Mouse (Mus musculus) liver, embryonic 13.5 days (tissue): ENCODE results near the gene Rln3. TPM values are rescaled to one million over a fixed set of nuclear protein-coding genes. Genes with fewer than 3 reads are reported as not detected.

Source experiments
- ATAC-seq: fragments of 200-750 bp; cut with Nextera tagmentation; 2 replicates; pipeline ENCODE4 v1.8.0; 2017; ENCODE audit warnings: low read depth, mild to moderate bottlenecking, moderate number of reproducible peaks, moderate library complexity
- DNase-seq: peaks from one replicate; pipeline ENCODE4 v3.0.0; 2022
- H3K27ac ChIP-seq: fragments of 300-500 bp; sonication (generic); 2 replicates; pipeline ENCODE4 v1.5.1; 2015; ENCODE audit warnings: moderate library complexity, mild to moderate bottlenecking, inconsistent platforms
- H3K27me3 ChIP-seq: fragments of 300-500 bp; sonication (generic); 2 replicates; pipeline ENCODE4 v1.6.1; 2015; ENCODE audit warnings: mild to moderate bottlenecking, inconsistent platforms
- H3K36me3 ChIP-seq: fragments of 300-500 bp; sonication (generic); 2 replicates; pipeline ENCODE4 v1.6.1; 2015; ENCODE audit warnings: mild to moderate bottlenecking, inconsistent platforms
- H3K4me1 ChIP-seq: fragments of 300-500 bp; sonication (generic); replicated peaks from 2 replicates; pipeline ENCODE4 v1.6.1; 2015; ENCODE audit warnings: inconsistent platforms
- H3K4me2 ChIP-seq: fragments of 300-500 bp; sonication (generic); 2 replicates; pipeline ENCODE4 v1.6.1; 2015; ENCODE audit warnings: inconsistent platforms, mild to moderate bottlenecking, moderate library complexity
- H3K4me3 ChIP-seq: fragments of 300-500 bp; sonication (generic); replicated peaks from 2 replicates; pipeline ENCODE4 v1.5.1; 2015; ENCODE audit warnings: mild to moderate bottlenecking, inconsistent platforms
- H3K9ac ChIP-seq: fragments of 300-500 bp; sonication (generic); 2 replicates; pipeline ENCODE4 v1.6.1; 2015; ENCODE audit warnings: mild to moderate bottlenecking, inconsistent platforms
- H3K9me3 ChIP-seq: fragments of 300-500 bp; sonication (generic); replicated peaks from 2 replicates; pipeline ENCODE4 v1.6.1; 2016; ENCODE audit warnings: inconsistent platforms
- WGBS: fragments of 180-500 bp; shearing (Covaris S2); methylation state at CpG from one replicate; pipeline ENCODE4 v1.1.7; 2015; ENCODE audit not compliant: insufficient replicate concordance; 5-methylcytosine and 5-hydroxymethylcytosine counted together
- polyA plus RNA-seq: library from polyadenylated mRNA; unstranded; fragments of >200 nt; fragmentation: Nextera tagmentation; extraction: Ambion mirVana; gene quantifications from 2 replicates; pipeline ENCODE4 v1.2.1, GENCODE M21; 2015

Rln3 gene
- polyA plus RNA-seq, 1 experiment from 2014 or later: not detected

DNA sequence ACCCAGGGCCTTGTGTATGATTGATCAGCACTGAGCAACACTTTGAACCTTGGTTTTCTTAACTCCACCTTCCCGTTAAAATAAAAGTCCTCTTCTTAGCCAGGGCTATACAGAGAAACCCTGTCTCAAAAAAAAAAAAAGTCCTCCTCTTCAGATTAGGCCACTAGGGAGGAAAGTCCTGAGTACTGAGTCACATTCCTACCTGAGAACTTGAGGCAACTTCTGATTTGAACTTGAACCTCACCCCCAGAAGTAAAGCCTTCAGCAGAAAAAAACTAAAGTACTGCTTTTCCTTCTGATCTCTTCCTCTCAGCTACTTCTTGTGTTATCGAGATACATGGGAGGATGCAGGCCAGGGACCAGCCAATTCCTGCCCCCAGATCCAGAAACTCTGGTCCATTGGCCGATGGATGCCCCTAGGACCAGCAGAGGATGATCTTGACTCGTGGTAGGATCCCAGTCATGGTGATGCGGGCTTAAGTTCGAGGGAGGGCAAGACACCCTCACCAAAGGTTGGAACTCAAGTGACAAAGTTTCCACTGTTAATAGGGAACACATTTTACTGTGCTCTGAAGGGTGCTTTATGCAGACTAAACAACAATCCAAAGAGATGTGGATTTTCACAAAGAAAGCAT is 41.1 kb downstream of the Rln3 start:
- Histone ChIP-seq H3K4me1 (peaks cover 56% of the 10 kb centered on the region), H3K4me3 (peak overlapping the region; percentile 65; the same call in 1 of the 2 replicates)

DNA sequence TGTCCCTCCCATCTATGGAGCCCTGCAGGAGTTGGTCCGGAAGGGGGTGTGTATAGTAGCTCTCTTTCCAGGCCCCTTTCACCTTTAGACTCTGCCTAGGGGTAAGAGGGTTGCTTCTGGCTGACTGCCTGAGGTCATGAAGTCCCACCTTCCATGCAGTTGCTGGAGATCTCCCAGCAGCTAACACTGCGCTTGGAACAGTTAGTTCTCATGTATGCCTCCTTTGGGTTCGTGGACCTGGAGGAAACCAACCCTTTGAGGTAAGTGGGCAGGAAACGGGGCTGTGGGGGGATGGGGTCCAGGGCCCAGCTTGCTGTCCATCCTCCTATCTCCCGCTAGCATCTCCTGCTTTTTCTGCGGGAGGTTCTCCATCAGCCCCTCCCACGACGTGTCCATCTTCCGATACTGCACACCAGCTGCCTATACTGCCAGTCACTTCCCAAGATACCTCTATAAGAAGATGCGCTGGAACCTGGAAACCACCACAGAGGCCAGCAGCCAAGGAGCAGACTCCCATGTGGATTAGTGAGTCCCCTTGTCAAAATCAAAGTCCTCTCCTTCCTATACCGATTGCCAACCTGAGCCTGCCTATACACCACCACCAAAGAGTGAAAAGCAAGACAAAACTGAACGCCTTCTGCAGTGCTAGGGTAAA is 41.7 kb downstream of the Rln3 start:
- WGBS: 68% methylated on average over 12 of the region's 12 CpGs
- H3K4me2 ChIP-seq: no peak overlapping the region

More for the DNA sequence above, 41.1 kb downstream of the Rln3 start:
- Histone ChIP-seq H3K27ac (peak overlapping the region; percentile 84), H3K4me2 (peak overlapping the region; percentile 88), H3K27me3 (0 out of 2 replicates have a peak, but pooled peaks cover 3% of the 10 kb centered on the region), H3K36me3 (peaks cover 45% of the 10 kb centered on the region), H3K9ac (peak overlapping the region; percentile 76; the same call in 1 of the 2 replicates), H3K9me3 (no peaks in the 10 kb centered on the region)
- DNase-seq (no peak), ATAC-seq (no peak)
- WGBS: 73% methylated on average over 6 of the region's 6 CpGs

DNA sequence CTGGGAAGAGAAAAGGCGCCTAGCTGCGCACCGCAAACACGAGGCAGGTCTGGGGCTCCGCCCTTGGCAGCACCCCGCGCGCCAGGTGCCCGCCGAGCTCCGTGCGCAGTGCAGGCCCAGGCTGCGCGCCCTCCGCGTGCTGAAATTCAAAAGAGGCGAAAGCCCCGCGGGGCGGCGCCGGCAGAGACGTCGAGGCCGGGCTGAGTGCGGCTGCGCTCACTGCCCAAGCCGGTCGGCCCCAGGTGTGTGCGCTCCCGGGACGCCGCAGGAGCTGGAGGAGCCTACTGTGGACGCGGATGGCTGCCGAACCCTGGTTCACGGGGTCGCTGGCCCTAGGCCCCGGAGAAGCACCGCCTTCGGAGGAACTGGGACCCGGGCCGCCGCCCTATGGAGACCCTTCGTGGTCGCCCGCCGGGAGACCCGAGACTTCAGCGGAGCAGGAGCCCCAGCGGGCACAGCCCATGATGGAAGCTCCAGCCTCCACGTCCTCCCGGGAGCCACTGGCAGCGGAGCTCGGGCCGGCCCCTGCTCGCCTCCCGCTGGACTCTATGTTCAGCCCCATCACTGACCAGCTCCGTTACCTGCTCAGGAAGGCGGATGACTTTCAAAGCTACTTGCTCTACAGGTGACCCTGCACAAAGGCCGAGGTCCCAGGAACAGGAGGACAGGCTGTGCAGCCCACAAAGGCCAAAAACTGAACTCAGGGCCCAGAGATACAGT is 43.4 kb downstream of the Rln3 start, which contains the start of gene 1700067K01Rik:
Gene 1700067K01Rik, plus strand, starts transcription at position 222 of the 720 bp plus-strand sequence.
- DNase-seq: no peak
- Histone ChIP-seq H3K4me1 (peaks cover 63% of the 10 kb centered on the region), H3K4me3 (no peak within 1 kb of the TSS), H3K9me3 (no peaks in the 10 kb centered on the region), H3K27me3 (no peaks in the 10 kb centered on the region), H3K4me2 (peak within 1 kb of the TSS; percentile 10; the same call in 1 of the 2 replicates), H3K9ac (no peak within 1 kb of the TSS), H3K27ac (no peak within 1 kb of the TSS), H3K36me3 (peaks cover 46% of the 10 kb centered on the region)
- ATAC-seq: no peak
- 80% methylated on average over 61 of the region's 61 CpGs for WGBS

More for the DNA sequence above, 41.7 kb downstream of the Rln3 start:
- no peaks in the 10 kb centered on the region for H3K27me3 ChIP-seq
- H3K36me3 ChIP-seq: peaks cover 46% of the 10 kb centered on the region
- peaks cover 61% of the 10 kb centered on the region for H3K4me1 ChIP-seq
- H3K27ac ChIP-seq: no peak overlapping the region
- H3K9ac ChIP-seq: no peak overlapping the region
- no peak for DNase-seq
- no peaks in the 10 kb centered on the region for H3K9me3 ChIP-seq
- no peak for ATAC-seq
- H3K4me3 ChIP-seq: no peak overlapping the region

DNA sequence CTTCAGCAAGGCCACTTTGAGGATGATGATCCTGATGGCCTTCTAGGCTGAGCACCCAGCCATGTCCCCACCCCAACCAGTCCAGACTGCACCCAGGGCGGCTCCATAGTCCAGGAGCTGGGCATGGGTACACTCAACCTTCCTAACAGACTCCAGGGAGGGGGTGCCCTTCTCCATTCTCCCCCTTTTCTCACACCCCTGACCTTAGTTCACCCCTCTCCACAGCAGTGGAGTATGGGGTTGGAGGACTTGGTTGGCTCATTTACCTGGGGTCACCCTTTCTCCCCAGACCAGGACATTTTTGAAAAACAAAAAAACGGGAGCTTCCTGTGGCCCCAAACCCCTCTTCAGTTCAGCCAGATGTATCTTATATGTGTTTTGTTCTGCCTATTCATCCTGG is 45.0 kb downstream of the Rln3 start:
- DNase-seq: no peak

DNA sequence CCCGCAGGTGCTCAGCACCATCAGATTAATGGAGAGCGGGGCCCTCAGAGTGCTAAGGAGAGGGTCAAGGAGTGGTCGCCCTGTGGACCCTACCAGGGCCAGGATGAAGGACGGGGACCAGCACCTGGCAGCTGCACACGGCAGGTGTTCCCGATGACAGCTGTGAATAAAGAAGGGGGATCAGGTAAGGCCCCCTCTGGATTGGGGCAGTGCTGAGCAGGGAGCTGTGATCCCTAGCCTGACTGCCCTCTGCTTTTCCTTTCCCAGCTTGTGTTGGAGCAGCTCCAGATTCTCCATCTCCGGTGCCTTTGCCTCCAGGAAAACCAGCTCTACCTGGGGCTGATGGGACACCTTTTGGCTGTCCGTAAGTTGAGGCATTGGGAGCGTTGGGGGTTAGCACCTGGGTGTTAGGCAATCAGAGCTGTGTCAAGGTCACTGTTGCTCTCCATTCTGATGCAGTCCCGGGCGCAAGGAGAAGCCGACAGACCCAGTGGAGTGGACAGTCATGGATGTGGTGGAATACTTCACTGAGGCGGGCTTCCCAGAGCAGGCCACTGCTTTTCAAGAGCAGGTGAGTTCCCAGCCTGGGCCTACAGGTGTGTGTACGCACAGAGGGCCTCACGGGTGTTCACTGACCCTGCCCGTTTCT is 45.6 kb downstream of the Rln3 start:
- H3K9ac ChIP-seq: peak overlapping the region; percentile 88
- WGBS: 73% methylated on average over 16 of the region's 16 CpGs
- H3K4me3 ChIP-seq: peak overlapping the region; percentile 88
- H3K4me1 ChIP-seq: peaks cover 69% of the 10 kb centered on the region
- H3K4me2 ChIP-seq: peak overlapping the region; percentile 97
- ATAC-seq (no peak), DNase-seq (no peak)
- peaks cover 51% of the 10 kb centered on the region for H3K36me3 ChIP-seq
- H3K27me3 ChIP-seq: no peaks in the 10 kb centered on the region
- H3K27ac ChIP-seq: peak overlapping the region; percentile 85; the same call in 1 of the 2 replicates
- no peaks in the 10 kb centered on the region for H3K9me3 ChIP-seq

More for the DNA sequence above, 45.0 kb downstream of the Rln3 start:
- Histone ChIP-seq H3K4me1 (peaks cover 67% of the 10 kb centered on the region), H3K9ac (no peak overlapping the region; the same call in 1 of the 2 replicates), H3K4me2 (peak overlapping the region; percentile 97), H3K27me3 (no peaks in the 10 kb centered on the region), H3K4me3 (peak overlapping the region; percentile 88), H3K9me3 (no peaks in the 10 kb centered on the region), H3K36me3 (peaks cover 46% of the 10 kb centered on the region), H3K27ac (no peak overlapping the region)
- WGBS: 88% methylated on average over 2 of the region's 2 CpGs
- no peak for ATAC-seq

DNA sequence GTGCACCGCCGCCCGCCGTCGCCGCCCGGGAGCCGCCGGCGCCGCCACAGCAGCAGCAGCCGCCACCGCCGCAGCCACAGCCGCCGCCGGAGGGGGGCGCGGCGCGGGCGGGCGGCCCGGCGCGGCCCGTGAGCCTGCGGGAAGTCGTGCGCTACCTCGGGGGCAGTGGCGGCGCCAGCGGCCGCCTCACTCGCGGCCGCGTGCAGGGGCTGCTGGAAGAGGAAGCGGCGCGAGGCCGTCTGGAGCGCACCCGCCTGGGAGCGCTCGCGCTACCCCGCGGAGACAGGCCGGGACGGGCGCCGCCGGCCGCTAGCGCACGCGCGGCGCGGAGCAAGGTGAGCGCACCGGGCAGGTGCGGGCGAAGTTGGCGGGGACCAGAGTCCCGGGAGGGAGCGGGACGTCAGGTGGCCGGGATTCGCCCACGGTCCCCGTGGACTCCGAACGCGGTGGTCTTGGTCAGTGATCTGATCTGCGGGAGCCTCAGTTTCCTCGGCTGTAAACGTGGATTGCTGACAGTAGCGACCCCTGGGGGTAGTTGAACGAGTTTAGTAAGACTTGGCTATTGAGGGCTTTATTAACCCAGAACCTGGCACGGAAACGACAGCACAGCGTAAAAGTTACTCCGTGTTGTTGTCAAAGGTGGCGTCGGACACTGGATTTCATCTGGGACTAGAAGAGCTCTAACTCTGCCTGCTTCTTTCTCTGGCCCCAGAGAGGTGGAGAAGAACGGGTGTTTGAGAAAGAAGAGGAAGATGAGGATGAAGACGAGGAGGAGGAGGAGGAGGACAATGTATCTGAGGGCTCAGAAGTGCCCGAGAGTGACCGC is 46.4 kb downstream of the Rln3 start:
- Histone ChIP-seq H3K27me3 (no peaks in the 10 kb centered on the region), H3K4me1 (peaks cover 68% of the 10 kb centered on the region), H3K9me3 (no peaks in the 10 kb centered on the region), H3K4me3 (peak overlapping the region; percentile 88), H3K4me2 (peak overlapping the region; percentile 97), H3K27ac (peak overlapping the region; percentile 85), H3K36me3 (peaks cover 53% of the 10 kb centered on the region), H3K9ac (peak overlapping the region; percentile 88)
- WGBS: 3% methylated on average over 78 of the region's 92 CpGs
- no peak for ATAC-seq
- DNase-seq: peak; percentile 48

DNA sequence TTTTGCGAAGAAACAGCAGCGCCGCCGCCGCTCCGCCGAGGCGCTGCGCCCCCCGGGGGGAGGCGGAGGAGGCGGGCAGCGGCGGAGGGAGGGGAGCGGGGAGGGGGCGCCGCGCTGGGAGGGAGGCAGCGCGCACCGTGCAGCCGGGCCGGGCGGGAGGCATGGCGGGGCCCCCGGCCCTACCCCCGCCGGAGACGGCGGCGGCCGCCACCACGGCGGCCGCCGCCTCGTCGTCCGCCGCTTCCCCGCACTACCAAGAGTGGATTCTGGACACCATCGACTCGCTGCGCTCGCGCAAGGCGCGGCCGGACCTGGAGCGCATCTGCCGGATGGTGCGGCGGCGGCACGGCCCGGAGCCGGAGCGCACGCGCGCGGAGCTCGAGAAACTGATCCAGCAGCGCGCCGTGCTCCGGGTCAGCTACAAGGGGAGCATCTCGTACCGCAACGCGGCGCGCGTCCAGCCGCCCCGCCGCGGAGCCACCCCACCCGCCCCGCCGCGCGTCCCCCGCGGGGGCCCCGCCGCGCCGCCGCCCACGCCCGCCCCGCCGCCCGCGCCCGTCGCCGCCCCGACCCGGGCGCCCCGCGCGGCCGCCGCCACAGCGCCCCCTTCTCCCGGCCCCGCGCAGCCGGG is 47.2 kb downstream of the Rln3 start, which contains the start of gene Samd1:
Gene Samd1, plus strand, starts transcription at position 162 of the 631 bp plus-strand sequence.
- Histone ChIP-seq H3K9ac (peak within 1 kb of the TSS; percentile 91), H3K27me3 (no peaks in the 10 kb centered on the region), H3K27ac (peak within 1 kb of the TSS; percentile 92), H3K4me2 (peak within 1 kb of the TSS; percentile 97), H3K36me3 (peaks cover 48% of the 10 kb centered on the region), H3K9me3 (no peaks in the 10 kb centered on the region), H3K4me3 (peak within 1 kb of the TSS; percentile 88), H3K4me1 (peaks cover 69% of the 10 kb centered on the region)
- ATAC-seq (no peak), DNase-seq (peak; percentile 38)
- under 1% methylated on average over 55 of the region's 112 CpGs for WGBS

DNA sequence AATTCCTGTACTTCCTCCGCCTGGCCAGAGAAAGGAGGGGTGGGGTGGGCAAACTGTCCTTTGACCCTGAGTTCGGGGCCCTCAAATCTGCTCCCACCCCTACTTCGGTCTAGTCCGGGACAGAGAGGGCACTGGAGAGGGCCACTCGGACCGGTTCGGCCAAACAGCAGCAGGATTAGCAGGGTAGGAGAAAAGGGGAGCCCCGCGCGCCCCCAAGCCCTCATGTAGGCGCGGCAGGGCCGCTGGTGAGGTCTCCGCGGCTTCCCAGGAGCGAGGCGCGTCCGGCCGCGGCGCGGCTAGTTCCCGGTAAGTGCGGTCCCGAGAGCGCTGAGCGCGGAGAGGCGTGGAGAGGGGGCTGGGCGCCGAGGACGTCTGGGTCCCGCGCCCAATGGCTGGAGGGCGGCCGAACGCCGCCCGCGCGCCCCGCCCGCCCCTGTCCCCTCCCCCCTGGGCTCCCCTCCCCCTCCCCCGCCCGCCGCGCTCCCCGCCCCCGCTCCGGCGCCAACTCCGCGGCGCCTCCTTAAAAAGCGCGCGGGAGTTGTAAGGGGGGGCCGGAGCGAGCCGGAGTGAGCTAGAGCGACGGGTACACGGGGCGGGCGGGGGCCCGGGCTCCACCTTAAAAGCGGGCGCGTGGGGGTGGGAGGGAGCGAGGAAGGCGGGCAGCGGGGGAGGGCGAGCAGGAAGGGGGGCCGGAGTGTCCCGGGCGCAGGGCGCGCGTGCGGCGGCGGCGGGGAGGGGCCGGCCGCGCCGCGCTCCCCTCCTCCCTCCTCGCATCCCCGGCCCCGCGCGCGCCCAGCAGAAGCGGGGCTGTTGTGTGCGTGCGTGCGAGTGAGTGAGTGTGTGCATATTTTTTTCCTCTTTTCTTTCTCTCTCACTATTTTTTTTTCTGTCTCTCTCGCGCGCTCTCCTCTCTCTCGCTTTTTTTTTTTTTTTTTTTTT is 48.0 kb downstream of the Rln3 start:
- no peaks in the 10 kb centered on the region for H3K9me3 ChIP-seq
- peaks cover 69% of the 10 kb centered on the region for H3K4me1 ChIP-seq
- WGBS: under 1% methylated on average over 75 of the region's 103 CpGs
- peak overlapping the region; percentile 88 for H3K4me3 ChIP-seq
- peak; percentile 80 for DNase-seq
- peak overlapping the region; percentile 97 for H3K4me2 ChIP-seq
- H3K36me3 ChIP-seq: peaks cover 43% of the 10 kb centered on the region
- no peaks in the 10 kb centered on the region for H3K27me3 ChIP-seq
- ATAC-seq: peak; percentile 85
- H3K27ac ChIP-seq: peak overlapping the region; percentile 92
- peak overlapping the region; percentile 91 for H3K9ac ChIP-seq

DNA sequence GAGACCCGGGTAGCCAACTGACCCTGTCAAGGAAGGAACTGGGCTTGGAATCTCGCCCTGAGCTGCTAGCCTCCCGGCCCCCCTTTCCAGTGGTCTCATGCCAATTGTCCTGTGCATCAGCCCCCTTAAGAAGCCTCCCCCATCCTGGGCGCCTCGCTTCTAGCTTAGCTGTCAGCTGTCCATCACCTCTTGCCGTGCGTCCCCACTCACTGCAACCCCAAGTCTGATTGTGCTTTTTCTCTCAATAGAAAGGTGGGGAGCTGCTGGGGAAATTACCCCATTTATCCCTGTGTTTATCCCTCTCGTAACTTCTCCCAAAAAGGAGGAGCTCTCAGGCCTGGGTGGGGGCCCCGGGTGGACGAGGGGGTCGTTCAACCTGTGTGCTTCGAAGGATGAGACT is 48.8 kb downstream of the Rln3 start:
- peak overlapping the region; percentile 88 for H3K4me3 ChIP-seq
- peaks cover 43% of the 10 kb centered on the region for H3K36me3 ChIP-seq
- no peaks in the 10 kb centered on the region for H3K27me3 ChIP-seq
- DNase-seq: no peak
- no peaks in the 10 kb centered on the region for H3K9me3 ChIP-seq
- H3K27ac ChIP-seq: peak overlapping the region; percentile 92
- peak overlapping the region; percentile 91 for H3K9ac ChIP-seq
- peaks cover 69% of the 10 kb centered on the region for H3K4me1 ChIP-seq
- ATAC-seq: no peak
- peak overlapping the region; percentile 97 for H3K4me2 ChIP-seq
- WGBS: 38% methylated on average over 12 of the region's 12 CpGs
